Mouse (Mus musculus) C2C12 (cell line): ENCODE results near the gene Smad5. TPM values are rescaled to one million over a fixed set of nuclear protein-coding genes. Genes with fewer than 3 reads are reported as not detected.

Experiments used
- H3K27me3 ChIP-seq: one replicate; pipeline ENCODE4 v1.6.1; 2011; ENCODE audit not compliant: control insufficient read depth, insufficient read depth, insufficient read length
- H3K36me3 ChIP-seq: one replicate; pipeline ENCODE4 v1.6.1; 2011; ENCODE audit not compliant: control insufficient read depth, insufficient read depth
- H3K4me3 ChIP-seq: one replicate; pipeline ENCODE4 v1.5.1; 2011; ENCODE audit warnings: mild to moderate bottlenecking, control low read depth; ENCODE audit not compliant: poor library complexity, insufficient read depth, severe bottlenecking
- H3K79me2 ChIP-seq: one replicate; pipeline ENCODE4 v1.6.1; 2011; ENCODE audit not compliant: control insufficient read depth, insufficient read depth
- H3K79me3 ChIP-seq: one replicate; pipeline ENCODE4 v1.6.1; 2011; ENCODE audit warnings: low read depth, control low read depth
- H3ac ChIP-seq: one replicate; pipeline ENCODE3; 2011; ENCODE audit warnings: low read depth; ENCODE audit not compliant: control insufficient read depth, insufficient read length
- CEBPB ChIP-seq: IDR thresholded peaks from one replicate; pipeline ENCODE4 v1.6.1; 2011; ENCODE audit warnings: low read depth, mild to moderate bottlenecking, control low read depth, moderate library complexity
- CTCF ChIP-seq: IDR thresholded peaks from one replicate; pipeline ENCODE4 v1.5.1; 2011; ENCODE audit not compliant: control insufficient read depth, insufficient read depth, insufficient read length
- FOSL1 ChIP-seq: IDR thresholded peaks from one replicate; pipeline ENCODE4 v1.8.0; 2011; ENCODE audit warnings: mild to moderate bottlenecking, low read length; ENCODE audit not compliant: poor library complexity, insufficient read depth, severe bottlenecking
- MAX ChIP-seq: IDR thresholded peaks from one replicate; pipeline ENCODE4 v1.6.1; 2011; ENCODE audit warnings: mild to moderate bottlenecking, control low read depth
- MYOD1 ChIP-seq: IDR thresholded peaks from one replicate; pipeline ENCODE4 v1.6.1; 2011; ENCODE audit warnings: low read depth; ENCODE audit not compliant: control insufficient read depth, insufficient read length
- MYOG ChIP-seq: IDR thresholded peaks from one replicate; pipeline ENCODE4 v1.6.1; 2011; ENCODE audit not compliant: control insufficient read depth, insufficient read length; ENCODE audit errors: extremely low read depth
- USF1 ChIP-seq: IDR thresholded peaks from one replicate; pipeline ENCODE4 v1.6.1; 2011; ENCODE audit warnings: low read depth, mild to moderate bottlenecking, control low read depth, moderate library complexity
- polyA plus RNA-seq: library from polyadenylated mRNA; unstranded; fragments of >200 nt; fragmentation: generic; extraction: Trizol; gene quantifications from one replicate; pipeline ENCODE4 v1.2.1, GENCODE M21; 2012; ENCODE audit warnings: missing spikeins

Gene Smad5
- polyA plus RNA-seq, 1 experiment = 12.4 TPM

- no peaks in the 10 kb centered on the region for H3K79me3 ChIP-seq
- no peak overlapping the region for H3K4me3 ChIP-seq
- no peaks in the 10 kb centered on the region for H3K79me2 ChIP-seq
- H3ac ChIP-seq = no peak overlapping the region
- H3K36me3 ChIP-seq = no peaks in the 10 kb centered on the region
- no peaks in the 10 kb centered on the region for H3K27me3 ChIP-seq
- no peak for TF ChIP-seq MAX
- no peak for TF ChIP-seq CTCF
- no peak for TF ChIP-seq MYOG
Measured at GRCm38 (mm10) chr13:56697171-56697570, 5.6 kb upstream of the Smad5 start.

- H3K79me3 ChIP-seq = peaks cover under 1% of the 10 kb centered on the region
- no peaks in the 10 kb centered on the region for H3K36me3 ChIP-seq
- no peak overlapping the region for H3K4me3 ChIP-seq
- no peaks in the 10 kb centered on the region for H3K27me3 ChIP-seq
- peaks cover 1% of the 10 kb centered on the region for H3K79me2 ChIP-seq
- no peak for TF ChIP-seq USF1
- TF ChIP-seq CEBPB = no peak
- no peak for TF ChIP-seq MAX
- no peak for TF ChIP-seq MYOG
- no peak for TF ChIP-seq FOSL1
- H3ac ChIP-seq = no peak overlapping the region
Measured at GRCm38 (mm10) chr13:56698391-56698790, 4.4 kb upstream of the Smad5 start.

GRCm38 (mm10) chr13:56699370-56699769 is 3.4 kb upstream of the Smad5 start:
- H3K27me3 ChIP-seq = no peaks in the 10 kb centered on the region
- no peak for TF ChIP-seq CTCF
- no peak for TF ChIP-seq USF1
- no peak for TF ChIP-seq MYOG
- TF ChIP-seq MAX = no peak
- peaks cover 11% of the 10 kb centered on the region for H3K79me2 ChIP-seq
- peaks cover 10% of the 10 kb centered on the region for H3K79me3 ChIP-seq
- H3K4me3 ChIP-seq = no peak overlapping the region
- no peak overlapping the region for H3ac ChIP-seq
- no peaks in the 10 kb centered on the region for H3K36me3 ChIP-seq

GRCm38 (mm10) chr13:56700981-56701380 is 1.8 kb upstream of the Smad5 start:
- no peak overlapping the region for H3ac ChIP-seq
- H3K27me3 ChIP-seq = no peaks in the 10 kb centered on the region
- H3K36me3 ChIP-seq = peaks cover 2% of the 10 kb centered on the region
- TF ChIP-seq CTCF (no peak), MYOG (no peak), CEBPB (no peak), USF1 (no peak), MYOD1 (no peak), FOSL1 (no peak), MAX (no peak)
- H3K79me3 ChIP-seq = peaks cover 26% of the 10 kb centered on the region
- H3K79me2 ChIP-seq = peaks cover 27% of the 10 kb centered on the region
- no peak overlapping the region for H3K4me3 ChIP-seq

DNA sequence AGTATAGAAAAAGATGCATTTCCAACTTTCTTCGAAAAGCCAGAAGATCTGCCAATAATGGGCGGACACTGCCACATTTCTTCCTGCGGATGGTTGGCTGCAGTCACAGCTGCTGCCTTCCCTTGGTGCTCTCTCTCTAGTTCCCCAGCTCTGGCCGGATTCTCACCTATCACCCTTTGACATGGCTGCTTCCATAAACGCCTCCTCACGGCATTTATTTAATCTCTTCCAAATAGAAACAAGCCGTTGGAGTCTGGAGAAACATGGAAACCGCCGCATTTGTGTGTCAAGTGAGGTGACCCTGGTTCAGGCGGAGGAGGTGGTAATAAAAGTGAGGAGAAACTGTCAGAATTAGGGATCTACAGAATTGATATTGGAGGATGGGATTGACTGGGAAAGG is 886 bp upstream of the Smad5 start:
- Histone ChIP-seq H3K36me3 (peaks cover 10% of the 10 kb centered on the region), H3ac (no peak overlapping the region), H3K79me3 (peaks cover 35% of the 10 kb centered on the region), H3K4me3 (no peak overlapping the region), H3K79me2 (peaks cover 37% of the 10 kb centered on the region), H3K27me3 (no peaks in the 10 kb centered on the region)
- no peak for TF ChIP-seq FOSL1
- TF ChIP-seq MYOD1 = no peak

DNA sequence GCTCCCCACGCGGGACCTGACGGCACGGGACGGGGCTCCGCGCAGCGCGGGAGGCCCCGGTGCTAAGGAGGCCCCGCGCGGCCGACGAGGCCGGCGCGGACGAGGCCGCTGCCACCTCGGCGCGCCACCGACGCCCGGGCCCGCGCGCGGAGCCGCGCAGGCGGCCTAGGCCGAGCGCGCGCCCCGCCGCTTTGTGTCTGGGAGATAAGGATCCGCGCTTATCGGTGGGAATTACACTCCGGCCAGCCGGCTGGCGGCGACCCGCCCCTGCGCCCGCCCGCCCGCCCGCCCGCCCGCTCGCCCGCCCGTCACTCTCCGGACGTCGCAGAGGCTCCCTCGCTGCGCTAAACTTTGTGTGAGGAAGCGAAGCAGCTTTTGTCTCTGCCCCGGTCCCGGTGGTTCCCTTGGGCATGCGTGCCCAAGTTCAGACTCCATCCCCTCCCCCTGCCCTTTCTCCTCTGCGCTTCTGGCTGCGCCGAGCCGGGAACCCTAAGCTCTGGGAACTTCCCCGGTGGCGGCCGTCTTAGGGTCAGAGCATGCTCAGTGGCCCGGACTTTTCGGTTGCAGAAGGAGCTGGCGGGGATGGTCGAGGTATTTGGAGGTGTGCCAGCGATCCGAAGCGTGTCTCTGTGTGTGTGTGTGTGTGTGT is 536 bp downstream of the Smad5 start:
- no peak for TF ChIP-seq MYOG
- no peak for TF ChIP-seq CTCF
- TF ChIP-seq FOSL1 = no peak
- TF ChIP-seq CEBPB = no peak
- no peak for TF ChIP-seq USF1
- TF ChIP-seq MYOD1 = no peak
- no peak for TF ChIP-seq MAX

More for the DNA sequence above, 536 bp downstream of the Smad5 start:
- H3K79me2 ChIP-seq = peaks cover 51% of the 10 kb centered on the region
- peaks cover 17% of the 10 kb centered on the region for H3K36me3 ChIP-seq
- H3K27me3 ChIP-seq = no peaks in the 10 kb centered on the region
- peak overlapping the region; percentile 98 for H3ac ChIP-seq
- H3K4me3 ChIP-seq = peak overlapping the region; percentile 71
- H3K79me3 ChIP-seq = peaks cover 49% of the 10 kb centered on the region
